Mouse (Mus musculus): ENCODE measurements around the gene Rhbdf2.

- TF ChIP-seq EP300 (IDR thresholded peaks at IDR 0.05; ENCODE audit: low read depth in 1 of 2, low read length in 2 of 2) (no peak), MYC (IDR thresholded peaks at IDR 0.05; ENCODE audit: low read depth, low read length) (no peak), TBP (IDR thresholded peaks at IDR 0.05; ENCODE audit: low read depth, low read length) (no peak), CTCF (IDR thresholded peaks at IDR 0.05 in 2 of 3, conservative IDR thresholded peaks at IDR 0.05 in 1 of 3; ENCODE audit: control insufficient read depth in 1 of 3, insufficient read depth in 1 of 3, low read depth in 2 of 3, low read length in 3 of 3, poor library complexity in 1 of 3, severe bottlenecking in 1 of 3) (peak; percentile 70 to 79 (median 77)), SIN3A (IDR thresholded peaks at IDR 0.05; ENCODE audit: low read length) (no peak), POLR2A (IDR thresholded peaks at IDR 0.05; ENCODE audit: control insufficient read depth in 1 of 2, insufficient read depth in 1 of 2, low read depth in 1 of 2, low read length in 2 of 2, poor library complexity in 1 of 2) (no peak)
These were observed 14.3 kb upstream of the Rhbdf2 start for GRCm38 (mm10) chr11:116641168-116641567.
